Mouse (Mus musculus): ENCODE results near the gene Gstp3.

- no peak for TF ChIP-seq CTCF (IDR thresholded peaks at IDR 0.05; ENCODE audit: borderline replicate concordance, control insufficient read depth, extremely low read depth, insufficient read depth, low read length, poor library complexity)
- no peak for TF ChIP-seq POLR2A (IDR thresholded peaks at IDR 0.05; ENCODE audit: control insufficient read depth, extremely low read depth, insufficient read depth, low read length, poor library complexity)
Observed at GRCm38 (mm10) chr19:4102626-4103025, 43.3 kb upstream of the Gstp3 start.

Data from thymus, adult 2 months (tissue).